Mouse (Mus musculus) MEL (cell line): ENCODE measurements at regions not wholly inside any gene's neighbourhood (a gene's known extent, or its start where the extent isn't known, plus 50 kb on each side); places are given as distances from the start of the nearest gene placed in this dataset.
"Not testable (repeated sequence)": the region's sequence is repeated elsewhere in the genome, so short reads cannot be mapped to it uniquely, and the experiment has no call there.

Experiments used
- DNase-seq: peaks from one replicate; pipeline ENCODE4 v3.0.0; 2011; ENCODE audit warnings: low read depth, low spot score
- H3K27ac ChIP-seq: 2 replicates; pipeline ENCODE4 v1.5.1; 2012; ENCODE audit warnings: low read depth, mild to moderate bottlenecking, control low read depth, low read length, moderate library complexity; ENCODE audit not compliant: control insufficient read depth
- H3K27me3 ChIP-seq, 2 experiments: fragments of 150-350 bp in 1 of 2; sonication (generic) in 1 of 2; 2 replicates each; pipeline ENCODE4 v1.6.1; 2012; ENCODE audit warnings: low read length in 2 of 2, mild to moderate bottlenecking in 2 of 2, improper control_type of control experiment in 1 of 2, moderate library complexity in 1 of 2; ENCODE audit not compliant: insufficient read depth in 2 of 2, control insufficient read depth in 1 of 2
- H3K36me3 ChIP-seq, 2 experiments: 2 replicates each; pipeline ENCODE4 v1.6.1; 2012 to 2014; ENCODE audit warnings: low read length in 2 of 2, improper control_type of control experiment in 1 of 2, inconsistent platforms in 1 of 2, mild to moderate bottlenecking in 1 of 2; ENCODE audit not compliant: insufficient read depth in 2 of 2, control insufficient read depth in 1 of 2
- H3K4me1 ChIP-seq, 2 experiments: fragments of 150-350 bp in 1 of 2; sonication (generic) in 1 of 2; 2 replicates each; pipeline ENCODE4 v1.6.1; 2012; ENCODE audit warnings: low read length in 2 of 2, improper control_type of control experiment in 1 of 2, mild to moderate bottlenecking in 1 of 2; ENCODE audit not compliant: insufficient read depth in 2 of 2, control insufficient read depth in 1 of 2
- H3K4me3 ChIP-seq, 2 experiments: fragments of 150-350 bp in 1 of 2; sonication (generic) in 1 of 2; 2 replicates each; pipeline ENCODE4 v1.5.1; 2012; ENCODE audit warnings: low read depth in 2 of 2, low read length in 2 of 2, mild to moderate bottlenecking in 2 of 2, moderate library complexity in 2 of 2, control low read depth in 1 of 2, improper control_type of control experiment in 1 of 2; ENCODE audit not compliant: control insufficient read depth in 1 of 2, insufficient read depth in 1 of 2
- H3K79me2 ChIP-seq: 2 replicates; pipeline ENCODE4 v1.6.1; 2012; ENCODE audit warnings: mild to moderate bottlenecking, low read length, moderate library complexity; ENCODE audit not compliant: control insufficient read depth, poor library complexity, insufficient read depth
- H3K9ac ChIP-seq: 2 replicates; pipeline ENCODE4 v1.6.1; 2012; ENCODE audit warnings: low read depth, mild to moderate bottlenecking, control low read depth, low read length, moderate library complexity; ENCODE audit not compliant: control insufficient read depth, poor library complexity, severe bottlenecking
- H3K9me3 ChIP-seq: fragments of 150-350 bp; sonication (generic); replicated peaks from 2 replicates; pipeline ENCODE4 v1.6.1; 2012; ENCODE audit warnings: mild to moderate bottlenecking, low read length, improper control_type of control experiment, moderate library complexity; ENCODE audit not compliant: insufficient read depth
- BHLHE40 ChIP-seq: IDR thresholded peaks from 2 replicates; pipeline ENCODE4 v1.6.1; 2012; ENCODE audit warnings: low read depth, mild to moderate bottlenecking, inconsistent platforms, low read length, improper control_type of control experiment, borderline replicate concordance
- CHD2 ChIP-seq: IDR thresholded peaks from 2 replicates; pipeline ENCODE4 v1.6.1; 2011; ENCODE audit warnings: low read length, improper control_type of control experiment
- E2F4 ChIP-seq: IDR thresholded peaks from 2 replicates; pipeline ENCODE4 v1.6.1; 2011; ENCODE audit warnings: low read depth, low read length, improper control_type of control experiment, borderline replicate concordance
- ETS1 ChIP-seq: IDR thresholded peaks from 2 replicates; pipeline ENCODE4 v1.6.1; 2012; ENCODE audit warnings: low read depth, mild to moderate bottlenecking, inconsistent platforms, low read length, improper control_type of control experiment, moderate library complexity
- GATA1 ChIP-seq: IDR thresholded peaks from 2 replicates; pipeline ENCODE4 v1.6.1; 2011; ENCODE audit warnings: low read depth, low read length, improper control_type of control experiment
- HCFC1 ChIP-seq: IDR thresholded peaks from 2 replicates; pipeline ENCODE4 v1.6.1; 2012; ENCODE audit warnings: low read depth, mild to moderate bottlenecking, inconsistent platforms, low read length, improper control_type of control experiment, moderate library complexity
- KAT2A ChIP-seq: conservative IDR thresholded peaks from 2 replicates; pipeline ENCODE4 v1.6.1; 2012; ENCODE audit warnings: low read depth, low read length, improper control_type of control experiment, inconsistent platforms
- MAFK ChIP-seq: IDR thresholded peaks from 2 replicates; pipeline ENCODE4 v1.6.1; 2011; ENCODE audit warnings: low read depth, mild to moderate bottlenecking, low read length, improper control_type of control experiment, borderline replicate concordance
- MAX ChIP-seq: IDR thresholded peaks from 2 replicates; pipeline ENCODE4 v1.6.1; 2011; ENCODE audit warnings: low read length, improper control_type of control experiment
- MXI1 ChIP-seq: IDR thresholded peaks from 2 replicates; pipeline ENCODE4 v1.6.1; 2011; ENCODE audit warnings: mild to moderate bottlenecking, low read depth, low read length, improper control_type of control experiment
- MYC ChIP-seq: IDR thresholded peaks from 2 replicates; pipeline ENCODE4 v1.6.1; 2011; ENCODE audit warnings: low read depth, mild to moderate bottlenecking, low read length, improper control_type of control experiment, moderate library complexity
- POLR2A ChIP-seq, 2 experiments: IDR thresholded peaks; 2 replicates each; pipeline ENCODE4 v1.6.1; 2011 to 2012; ENCODE audit warnings: low read length in 2 of 2, mild to moderate bottlenecking in 2 of 2, control low read depth in 1 of 2, improper control_type of control experiment in 1 of 2, low read depth in 1 of 2, moderate library complexity in 1 of 2; ENCODE audit not compliant: control insufficient read depth in 1 of 2, insufficient read depth in 1 of 2, poor library complexity in 1 of 2
- POLR2AphosphoS2 ChIP-seq: IDR thresholded peaks from 2 replicates; pipeline ENCODE4 v1.6.1; 2011; ENCODE audit warnings: low read length, improper control_type of control experiment
- RAD21 ChIP-seq: IDR thresholded peaks from 2 replicates; pipeline ENCODE4 v1.6.1; 2011; ENCODE audit warnings: mild to moderate bottlenecking, low read depth, low read length, improper control_type of control experiment
- RCOR1 ChIP-seq: IDR thresholded peaks from 2 replicates; pipeline ENCODE4 v1.6.1; 2012; ENCODE audit warnings: low read depth, mild to moderate bottlenecking, inconsistent platforms, low read length, improper control_type of control experiment
- SIN3A ChIP-seq: IDR thresholded peaks from 2 replicates; pipeline ENCODE4 v1.6.1; 2012; ENCODE audit warnings: low read length, improper control_type of control experiment, inconsistent platforms
- TAL1 ChIP-seq: IDR thresholded peaks from 2 replicates; pipeline ENCODE4 v1.6.1; 2012; ENCODE audit warnings: mild to moderate bottlenecking, inconsistent platforms, low read length, moderate library complexity, mixed read lengths
- TCF12 ChIP-seq: IDR thresholded peaks from 2 replicates; pipeline ENCODE4 v1.6.1; 2014; ENCODE audit warnings: low read depth, mild to moderate bottlenecking, inconsistent platforms, low read length, improper control_type of control experiment, moderate library complexity
- USF2 ChIP-seq, 2 experiments: IDR thresholded peaks; 2 replicates each; pipeline ENCODE4 v1.6.1; 2011 to 2012; ENCODE audit warnings: improper control_type of control experiment in 2 of 2, low read length in 2 of 2, borderline replicate concordance in 1 of 2, inconsistent platforms in 1 of 2, low read depth in 1 of 2, mild to moderate bottlenecking in 1 of 2; ENCODE audit not compliant: insufficient read depth in 1 of 2

GRCm38 (mm10) chr14:52720640-52721039, 225.1 kb upstream of the Olfr1507 start:
- Histone ChIP-seq H3K4me1 (no peaks in the 10 kb centered on the region), H3K36me3 (no peaks in the 10 kb centered on the region), H3K4me3 (no peak overlapping the region), H3K27ac (no peak overlapping the region), H3K79me2 (no peaks in the 10 kb centered on the region), H3K9ac (no peak overlapping the region), H3K27me3 (no peaks in the 10 kb centered on the region), H3K9me3 (no peaks in the 10 kb centered on the region)
- DNase-seq = no peak
- TF ChIP-seq POLR2A (IDR thresholded peaks at IDR 0.05; ENCODE audit: control insufficient read depth in 1 of 2, insufficient read depth in 1 of 2, low read depth in 1 of 2, low read length in 2 of 2, poor library complexity in 1 of 2) (no peak), E2F4 (no peak), CHD2 (no peak), KAT2A (no peak), SIN3A (no peak), RAD21 (no peak), POLR2AphosphoS2 (no peak), MAFK (no peak), TAL1 (no peak), MYC (no peak), GATA1 (no peak), TCF12 (no peak), USF2 (IDR thresholded peaks at IDR 0.05; ENCODE audit: borderline replicate concordance in 1 of 2, insufficient read depth in 1 of 2, low read depth in 1 of 2, low read length in 2 of 2) (no peak), MXI1 (no peak), HCFC1 (no peak), BHLHE40 (no peak), RCOR1 (no peak), ETS1 (no peak), MAX (no peak)

GRCm38 (mm10) chr14:52700851-52701250, 205.3 kb upstream of the Olfr1507 start:
- not testable (repeated sequence) for H3K79me2 ChIP-seq, H3K27ac ChIP-seq, H3K27me3 ChIP-seq, H3K9ac ChIP-seq, H3K4me3 ChIP-seq, H3K4me1 ChIP-seq, DNase-seq, H3K9me3 ChIP-seq, H3K36me3 ChIP-seq

GRCm38 (mm10) chr14:52683636-52684035, 188.1 kb upstream of the Olfr1507 start:
- H3K4me3 ChIP-seq, H3K36me3 ChIP-seq, H3K4me1 ChIP-seq, H3K9ac ChIP-seq, H3K27me3 ChIP-seq, DNase-seq, H3K27ac ChIP-seq, H3K9me3 ChIP-seq, H3K79me2 ChIP-seq: not testable (repeated sequence)
